Mouse (Mus musculus): ENCODE data around the gene Kcnh1.
A peak's percentile ranks its signal among the peaks of the same experiment; 100 is the strongest.

GRCm38 (mm10) chr1:192512821-192513220, 322.2 kb downstream of the Kcnh1 start:
- TF ChIP-seq TCF12 (IDR thresholded peaks at IDR 0.05; ENCODE audit: insufficient read depth, poor library complexity, severe bottlenecking) (no peak), E2F4 (IDR thresholded peaks at IDR 0.05; ENCODE audit: insufficient read depth) (no peak), POLR2A (IDR thresholded peaks at IDR 0.05; ENCODE audit: insufficient read length, low read depth) (no peak), USF1 (IDR thresholded peaks at IDR 0.05; ENCODE audit: low read depth) (no peak), CEBPB (IDR thresholded peaks at IDR 0.05; ENCODE audit: insufficient read depth, poor library complexity, severe bottlenecking) (peak; percentile 75; the same call in 1 of the 2 replicates), MYOG (IDR thresholded peaks at IDR 0.05; ENCODE audit: control insufficient read depth in 1 of 3, insufficient read depth in 1 of 3, insufficient read length in 2 of 3, low read depth in 2 of 3) (no peak)
